Mouse (Mus musculus) limb, embryonic 14.5 days (tissue): ENCODE results near the gene Sgpp2. TPM values are rescaled to one million over a fixed set of nuclear protein-coding genes. Genes with fewer than 3 reads are reported as not detected.
A peak's percentile ranks its signal among the peaks of the same experiment; 100 is the strongest.

ENCODE experiments used
- ATAC-seq: fragments of 200-750 bp; cut with Nextera tagmentation; 2 replicates; pipeline ENCODE4 v1.8.0; 2017; ENCODE audit warnings: low read depth, moderate number of reproducible peaks, moderate TSS enrichment; ENCODE audit not compliant: low FRiP score
- DNase-seq: peaks from one replicate; pipeline ENCODE4 v3.0.0-alpha.2; 2015; ENCODE audit warnings: low spot score
- H3K27ac ChIP-seq: fragments of 300-500 bp; sonication (generic); replicated peaks from 2 replicates; pipeline ENCODE4 v1.5.1; 2014; ENCODE audit warnings: low read depth, mild to moderate bottlenecking, low read length, moderate library complexity, mixed read lengths
- H3K27me3 ChIP-seq: fragments of 300-500 bp; sonication (generic); 2 replicates; pipeline ENCODE4 v1.6.1; 2014; ENCODE audit warnings: low read length, mixed read lengths; ENCODE audit not compliant: control insufficient read depth, insufficient read depth
- H3K36me3 ChIP-seq: fragments of 300-500 bp; sonication (generic); 2 replicates; pipeline ENCODE4 v1.6.1; 2014; ENCODE audit warnings: mild to moderate bottlenecking, low read length, moderate library complexity, mixed read lengths; ENCODE audit not compliant: control insufficient read depth, insufficient read depth
- H3K4me1 ChIP-seq: fragments of 300-500 bp; sonication (generic); 2 replicates; pipeline ENCODE4 v1.6.1; 2014; ENCODE audit warnings: antibody characterized with exemption, low read length, mixed read lengths; ENCODE audit not compliant: control insufficient read depth, insufficient read depth
- H3K4me2 ChIP-seq: fragments of 300-500 bp; sonication (generic); replicated peaks from 2 replicates; pipeline ENCODE4 v1.6.1; 2014; ENCODE audit warnings: low read depth, mild to moderate bottlenecking, low read length, moderate library complexity; ENCODE audit not compliant: severe bottlenecking
- H3K4me3 ChIP-seq: fragments of 300-500 bp; sonication (generic); replicated peaks from 2 replicates; pipeline ENCODE4 v1.5.1; 2014; ENCODE audit warnings: low read length
- H3K9ac ChIP-seq: fragments of 300-500 bp; sonication (generic); 2 replicates; pipeline ENCODE4 v1.6.1; 2014; ENCODE audit warnings: mild to moderate bottlenecking, low read depth, low read length, moderate library complexity; ENCODE audit not compliant: severe bottlenecking
- H3K9me3 ChIP-seq: fragments of 300-500 bp; sonication (generic); 2 replicates; pipeline ENCODE4 v1.6.1; 2016; ENCODE audit warnings: low read length; ENCODE audit not compliant: control insufficient read depth
- POLR2A ChIP-seq: fragments of 200-500 bp; IDR thresholded peaks from 2 replicates; pipeline ENCODE4 v1.8.0; 2012; ENCODE audit warnings: inconsistent platforms, mild to moderate bottlenecking, moderate library complexity, borderline replicate concordance; ENCODE audit not compliant: insufficient read depth, insufficient read length; ENCODE audit errors: extremely low read depth
- WGBS: fragments of 180-500 bp; shearing (Covaris S2); extraction: QIAGEN DNeasy Blood & Tissue Kit; methylation state at CpG from one replicate; pipeline ENCODE4 v1.1.7; 2014; 5-methylcytosine and 5-hydroxymethylcytosine counted together
- polyA plus RNA-seq, 2 experiments: library from polyadenylated mRNA; depleted of rRNA in 1 of 2; stranded (reverse) in 1 of 2; unstranded in 1 of 2; fragments of >200 nt; fragmentation: Nextera tagmentation in 1 of 2; extraction: Ambion mirVana in 1 of 2; gene quantifications; 2 replicates each; pipeline versions ENCODE4 v1.2.1 to v1.2.3; 2012 to 2014

Sgpp2 gene
- polyA plus RNA-seq, 2 experiments: 0.55 to 0.69 TPM

DNA sequence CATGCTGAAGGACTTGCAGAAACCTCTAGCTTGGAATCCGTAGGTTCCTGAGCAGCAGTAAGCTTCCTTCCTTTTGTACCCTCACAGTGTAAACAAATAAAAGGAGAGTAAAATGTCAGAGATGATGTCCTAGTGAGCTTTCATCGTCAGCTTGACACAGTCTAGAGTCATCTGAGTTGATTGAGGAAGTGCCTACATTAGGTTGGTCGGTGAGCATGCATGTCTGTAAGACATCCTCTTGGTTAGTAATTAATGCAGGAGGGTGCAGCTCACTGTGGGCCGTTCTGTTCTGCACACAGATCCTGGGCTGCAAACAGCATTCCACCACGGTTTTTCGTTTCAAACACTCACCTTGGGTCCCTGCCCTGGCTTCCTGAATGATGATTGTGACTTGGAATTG, 60.0 kb downstream of the Sgpp2 start:
- no peak overlapping the region for H3K9ac ChIP-seq
- 0 out of 2 replicates have a peak, but pooled peaks cover 8% of the 10 kb centered on the region for H3K9me3 ChIP-seq
- TF ChIP-seq POLR2A: no peak
- 40% methylated on average over 6 of the region's 6 CpGs for WGBS
- H3K36me3 ChIP-seq: no peaks in the 10 kb centered on the region
- peaks cover 5% of the 10 kb centered on the region; the same call in 1 of the 2 replicates for H3K4me1 ChIP-seq
- H3K4me2 ChIP-seq: no peak overlapping the region
- H3K4me3 ChIP-seq: no peak overlapping the region
- ATAC-seq (no peak), DNase-seq (no peak)
- no peaks in the 10 kb centered on the region for H3K27me3 ChIP-seq
- H3K27ac ChIP-seq: no peak overlapping the region

DNA sequence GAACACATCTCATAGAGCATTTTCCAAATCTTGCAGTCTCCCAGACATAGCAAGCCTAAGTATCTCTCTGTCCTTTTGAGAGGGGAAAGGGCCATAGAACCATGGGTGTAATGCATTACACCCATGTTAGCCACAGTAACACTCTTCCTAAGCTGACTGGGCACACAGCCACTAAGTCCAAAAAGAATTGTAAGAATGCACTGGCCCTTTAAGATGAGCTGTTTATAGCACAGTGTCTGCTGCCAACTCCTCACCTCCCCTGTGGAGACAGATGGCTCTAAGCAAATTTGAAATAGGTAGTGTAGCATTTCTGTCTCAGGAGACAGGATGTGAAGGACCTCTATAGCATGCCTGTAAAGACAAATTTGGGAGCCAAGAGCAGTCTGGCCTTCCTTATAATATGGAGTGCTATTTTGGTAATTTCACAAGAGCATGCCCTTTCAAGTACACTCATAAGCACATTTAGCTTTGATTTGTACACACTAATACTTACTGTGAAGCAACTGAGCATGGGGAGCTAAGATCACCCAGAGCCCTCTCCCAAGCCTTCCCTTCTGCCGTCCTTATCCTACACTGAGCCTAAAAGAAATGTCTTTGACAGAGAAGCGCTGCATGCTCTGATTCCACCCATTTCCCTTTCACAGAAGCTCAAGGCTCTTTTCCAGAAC, 61.6 kb downstream of the Sgpp2 start:
- ATAC-seq: peak; percentile 63; the same call in 1 of the 2 replicates
- Histone ChIP-seq H3K4me1 (peaks cover 5% of the 10 kb centered on the region; the same call in 1 of the 2 replicates), H3K9ac (no peak overlapping the region), H3K9me3 (0 out of 2 replicates have a peak, but pooled peaks cover 8% of the 10 kb centered on the region), H3K4me2 (no peak overlapping the region), H3K27me3 (no peaks in the 10 kb centered on the region), H3K4me3 (no peak overlapping the region), H3K36me3 (no peaks in the 10 kb centered on the region), H3K27ac (no peak overlapping the region)
- TF ChIP-seq POLR2A: no peak
- 79% methylated on average over 2 of the region's 2 CpGs for WGBS
- peak; percentile 71 for DNase-seq

- Histone ChIP-seq H3K9me3 (0 out of 2 replicates have a peak, but pooled peaks cover 8% of the 10 kb centered on the region), H3K9ac (no peak overlapping the region), H3K4me3 (no peak overlapping the region), H3K4me2 (no peak overlapping the region), H3K27ac (no peak overlapping the region), H3K36me3 (no peaks in the 10 kb centered on the region), H3K4me1 (peaks cover 5% of the 10 kb centered on the region; the same call in 1 of the 2 replicates), H3K27me3 (no peaks in the 10 kb centered on the region)
- 95% methylated on average over 9 of the region's 9 CpGs for WGBS
- TF ChIP-seq POLR2A: no peak
- DNase-seq (no peak), ATAC-seq (no peak)
These were observed 62.2 kb downstream of the Sgpp2 start for GRCm38 (mm10) chr1:78372316-78372715.

GRCm38 (mm10) chr1:78373836-78374235, 63.7 kb downstream of the Sgpp2 start:
- no peaks in the 10 kb centered on the region for H3K36me3 ChIP-seq
- no peak for DNase-seq
- H3K9ac ChIP-seq: no peak overlapping the region
- TF ChIP-seq POLR2A: no peak
- no peak overlapping the region for H3K27ac ChIP-seq
- H3K4me2 ChIP-seq: no peak overlapping the region
- H3K4me3 ChIP-seq: no peak overlapping the region
- 0 out of 2 replicates have a peak, but pooled peaks cover 8% of the 10 kb centered on the region for H3K9me3 ChIP-seq
- no peaks in the 10 kb centered on the region for H3K27me3 ChIP-seq
- 91% methylated on average over 5 of the region's 5 CpGs for WGBS
- peaks cover 5% of the 10 kb centered on the region; the same call in 1 of the 2 replicates for H3K4me1 ChIP-seq
- no peak for ATAC-seq

DNA sequence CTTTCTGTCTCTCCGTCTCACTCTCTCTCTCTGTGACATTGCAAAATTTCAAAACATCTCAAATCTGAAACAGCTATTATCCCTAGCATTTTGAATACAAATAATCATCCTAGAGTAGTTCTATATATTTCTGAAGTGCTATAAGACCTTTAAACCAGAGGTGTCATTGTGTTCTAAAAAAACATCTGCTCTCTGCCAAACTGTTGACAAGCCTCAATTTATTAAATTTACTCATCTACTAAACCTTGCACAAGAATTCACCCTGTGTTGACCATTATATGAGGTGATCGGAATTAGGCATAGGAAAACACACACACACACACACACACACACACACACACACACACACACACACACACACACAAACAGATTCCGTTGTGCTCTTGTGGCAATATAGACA, 64.9 kb downstream of the Sgpp2 start:
- Histone ChIP-seq H3K27ac (no peak overlapping the region), H3K9me3 (0 out of 2 replicates have a peak, but pooled peaks cover 8% of the 10 kb centered on the region), H3K36me3 (no peaks in the 10 kb centered on the region), H3K4me2 (no peak overlapping the region), H3K9ac (no peak overlapping the region), H3K4me3 (no peak overlapping the region), H3K4me1 (peaks cover 5% of the 10 kb centered on the region; the same call in 1 of the 2 replicates), H3K27me3 (no peaks in the 10 kb centered on the region)
- no peak for ATAC-seq
- 82% methylated on average over 3 of the region's 3 CpGs for WGBS
- TF ChIP-seq POLR2A: no peak
- no peak for DNase-seq
